Mouse (Mus musculus) limb, embryonic 14.5 days (tissue): ENCODE results near the gene Atp2c2. TPM values are rescaled to one million over a fixed set of nuclear protein-coding genes. Genes with fewer than 3 reads are reported as not detected.

Source experiments
- ATAC-seq: fragments of 200-750 bp; cut with Nextera tagmentation; 2 replicates; pipeline ENCODE4 v1.8.0; 2017; ENCODE audit warnings: low read depth, moderate number of reproducible peaks, moderate TSS enrichment; ENCODE audit not compliant: low FRiP score
- DNase-seq: peaks from one replicate; pipeline ENCODE4 v3.0.0-alpha.2; 2015; ENCODE audit warnings: low spot score
- H3K27ac ChIP-seq: fragments of 300-500 bp; sonication (generic); replicated peaks from 2 replicates; pipeline ENCODE4 v1.5.1; 2014; ENCODE audit warnings: low read depth, mild to moderate bottlenecking, low read length, moderate library complexity, mixed read lengths
- H3K27me3 ChIP-seq: fragments of 300-500 bp; sonication (generic); 2 replicates; pipeline ENCODE4 v1.6.1; 2014; ENCODE audit warnings: low read length, mixed read lengths; ENCODE audit not compliant: control insufficient read depth, insufficient read depth
- H3K36me3 ChIP-seq: fragments of 300-500 bp; sonication (generic); 2 replicates; pipeline ENCODE4 v1.6.1; 2014; ENCODE audit warnings: mild to moderate bottlenecking, low read length, moderate library complexity, mixed read lengths; ENCODE audit not compliant: control insufficient read depth, insufficient read depth
- H3K4me1 ChIP-seq: fragments of 300-500 bp; sonication (generic); 2 replicates; pipeline ENCODE4 v1.6.1; 2014; ENCODE audit warnings: antibody characterized with exemption, low read length, mixed read lengths; ENCODE audit not compliant: control insufficient read depth, insufficient read depth
- H3K4me2 ChIP-seq: fragments of 300-500 bp; sonication (generic); replicated peaks from 2 replicates; pipeline ENCODE4 v1.6.1; 2014; ENCODE audit warnings: low read depth, mild to moderate bottlenecking, low read length, moderate library complexity; ENCODE audit not compliant: severe bottlenecking
- H3K4me3 ChIP-seq: fragments of 300-500 bp; sonication (generic); replicated peaks from 2 replicates; pipeline ENCODE4 v1.5.1; 2014; ENCODE audit warnings: low read length
- H3K9ac ChIP-seq: fragments of 300-500 bp; sonication (generic); 2 replicates; pipeline ENCODE4 v1.6.1; 2014; ENCODE audit warnings: mild to moderate bottlenecking, low read depth, low read length, moderate library complexity; ENCODE audit not compliant: severe bottlenecking
- H3K9me3 ChIP-seq: fragments of 300-500 bp; sonication (generic); 2 replicates; pipeline ENCODE4 v1.6.1; 2016; ENCODE audit warnings: low read length; ENCODE audit not compliant: control insufficient read depth
- POLR2A ChIP-seq: fragments of 200-500 bp; IDR thresholded peaks from 2 replicates; pipeline ENCODE4 v1.8.0; 2012; ENCODE audit warnings: inconsistent platforms, mild to moderate bottlenecking, moderate library complexity, borderline replicate concordance; ENCODE audit not compliant: insufficient read depth, insufficient read length; ENCODE audit errors: extremely low read depth
- WGBS: fragments of 180-500 bp; shearing (Covaris S2); extraction: QIAGEN DNeasy Blood & Tissue Kit; methylation state at CpG from one replicate; pipeline ENCODE4 v1.1.7; 2014; 5-methylcytosine and 5-hydroxymethylcytosine counted together
- polyA plus RNA-seq, 2 experiments: library from polyadenylated mRNA; depleted of rRNA in 1 of 2; stranded (reverse) in 1 of 2; unstranded in 1 of 2; fragments of >200 nt; fragmentation: Nextera tagmentation in 1 of 2; extraction: Ambion mirVana in 1 of 2; gene quantifications; 2 replicates each; pipeline versions ENCODE4 v1.2.1 to v1.2.3; 2012 to 2014

Atp2c2 gene
- polyA plus RNA-seq, 2 experiments: 2.6 to 3.1 TPM

DNA sequence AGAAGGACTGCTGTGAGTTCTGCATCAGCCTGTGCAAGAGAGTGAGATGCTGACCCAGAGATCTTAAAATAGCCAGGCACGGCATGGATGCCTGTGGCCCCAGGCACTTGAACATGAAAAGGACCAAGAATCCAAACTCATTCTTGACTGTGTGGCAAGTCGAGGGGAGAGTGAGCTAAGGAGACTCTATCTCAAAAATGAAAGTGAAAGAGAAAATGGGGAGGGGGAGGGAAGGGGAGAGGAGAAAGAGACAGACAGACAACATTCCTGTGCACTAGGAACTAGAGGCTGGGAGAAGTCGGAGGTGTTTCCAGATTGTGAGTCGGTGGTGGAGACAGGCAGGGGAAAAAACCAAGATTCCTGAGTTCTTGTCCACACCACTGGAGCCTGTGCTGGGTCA is 23.9 kb downstream of the Atp2c2 start:
- TF ChIP-seq POLR2A: no peak
- 63% methylated on average over 4 of the region's 4 CpGs for WGBS
- Histone ChIP-seq H3K27me3 (no peaks in the 10 kb centered on the region), H3K36me3 (no peaks in the 10 kb centered on the region), H3K4me2 (no peak overlapping the region), H3K27ac (no peak overlapping the region), H3K4me3 (no peak overlapping the region), H3K9me3 (no peaks in the 10 kb centered on the region), H3K4me1 (no peaks in the 10 kb centered on the region), H3K9ac (no peak overlapping the region)
- no peak for ATAC-seq
- DNase-seq: no peak

DNA sequence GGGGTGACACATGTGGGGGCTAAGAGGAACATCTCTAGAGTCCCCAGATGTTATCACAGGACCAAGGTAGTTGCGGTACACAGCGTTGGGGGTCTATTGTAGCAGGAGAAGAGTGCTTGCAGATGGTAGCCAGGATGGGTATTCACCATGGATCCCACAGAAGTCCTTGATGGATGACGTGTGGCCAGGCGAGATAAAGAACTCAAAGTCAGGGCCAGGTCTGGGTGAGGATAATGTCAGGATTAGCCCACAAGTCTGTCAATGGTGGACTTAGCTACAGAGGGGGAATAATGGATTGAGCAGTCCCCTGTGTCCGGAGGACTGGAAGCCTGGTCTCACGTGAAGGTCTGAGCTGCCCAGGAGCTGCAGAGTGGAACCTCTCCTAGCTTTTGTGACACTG is 24.8 kb downstream of the Atp2c2 start:
- TF ChIP-seq POLR2A: no peak
- WGBS: 83% methylated on average over 6 of the region's 6 CpGs
- H3K27ac ChIP-seq: no peak overlapping the region
- no peak overlapping the region for H3K9ac ChIP-seq
- H3K4me1 ChIP-seq: no peaks in the 10 kb centered on the region
- H3K4me2 ChIP-seq: no peak overlapping the region
- no peaks in the 10 kb centered on the region for H3K36me3 ChIP-seq
- no peaks in the 10 kb centered on the region for H3K27me3 ChIP-seq
- H3K4me3 ChIP-seq: no peak overlapping the region
- no peak for DNase-seq
- no peaks in the 10 kb centered on the region for H3K9me3 ChIP-seq
- no peak for ATAC-seq

- Histone ChIP-seq H3K36me3 (no peaks in the 10 kb centered on the region), H3K4me2 (no peak overlapping the region), H3K4me1 (no peaks in the 10 kb centered on the region), H3K27me3 (no peaks in the 10 kb centered on the region), H3K9ac (no peak overlapping the region), H3K27ac (no peak overlapping the region), H3K9me3 (no peaks in the 10 kb centered on the region), H3K4me3 (no peak overlapping the region)
- WGBS: 90% methylated on average over 8 of the region's 8 CpGs
- no peak for TF ChIP-seq POLR2A
- no peak for ATAC-seq
- DNase-seq: no peak
Measured at GRCm38 (mm10) chr8:119727093-119727492, 27.3 kb downstream of the Atp2c2 start.

DNA sequence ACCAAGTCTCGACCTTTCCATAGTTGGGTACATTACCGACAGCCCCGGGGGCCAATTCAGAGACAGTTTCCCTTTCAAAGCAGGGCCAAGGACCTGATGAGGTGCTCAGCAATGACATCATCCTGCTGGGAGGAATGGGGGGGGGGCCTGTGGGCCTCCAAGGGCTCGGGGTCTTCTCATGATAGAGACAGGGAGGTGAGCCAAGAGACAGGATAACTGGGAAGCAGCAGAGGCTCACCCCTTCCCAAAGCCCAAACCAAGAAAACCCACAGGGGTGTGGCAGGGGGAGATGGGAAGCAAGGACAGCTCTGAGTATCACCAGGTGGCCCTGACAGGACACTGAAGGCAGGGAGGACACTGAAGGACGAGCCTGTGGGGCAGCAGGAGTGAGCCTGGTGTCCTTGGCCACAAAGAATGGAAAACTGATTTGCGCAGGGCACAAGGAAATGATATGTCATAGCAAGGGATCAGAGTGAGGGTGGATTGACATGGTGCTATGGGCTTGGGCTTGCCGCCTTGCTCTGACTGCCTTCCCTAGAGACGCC is 28.6 kb downstream of the Atp2c2 start:
- 93% methylated on average over 8 of the region's 8 CpGs for WGBS
- H3K4me3 ChIP-seq: no peak overlapping the region
- no peaks in the 10 kb centered on the region for H3K9me3 ChIP-seq
- no peak overlapping the region for H3K27ac ChIP-seq
- H3K27me3 ChIP-seq: no peaks in the 10 kb centered on the region
- no peak for ATAC-seq
- no peaks in the 10 kb centered on the region for H3K36me3 ChIP-seq
- DNase-seq: no peak
- no peaks in the 10 kb centered on the region for H3K4me1 ChIP-seq
- TF ChIP-seq POLR2A: no peak
- no peak overlapping the region for H3K4me2 ChIP-seq
- H3K9ac ChIP-seq: no peak overlapping the region

GRCm38 (mm10) chr8:119732072-119732471 is 32.3 kb downstream of the Atp2c2 start:
- no peaks in the 10 kb centered on the region for H3K36me3 ChIP-seq
- H3K27me3 ChIP-seq: no peaks in the 10 kb centered on the region
- 84% methylated on average over 13 of the region's 13 CpGs for WGBS

DNA sequence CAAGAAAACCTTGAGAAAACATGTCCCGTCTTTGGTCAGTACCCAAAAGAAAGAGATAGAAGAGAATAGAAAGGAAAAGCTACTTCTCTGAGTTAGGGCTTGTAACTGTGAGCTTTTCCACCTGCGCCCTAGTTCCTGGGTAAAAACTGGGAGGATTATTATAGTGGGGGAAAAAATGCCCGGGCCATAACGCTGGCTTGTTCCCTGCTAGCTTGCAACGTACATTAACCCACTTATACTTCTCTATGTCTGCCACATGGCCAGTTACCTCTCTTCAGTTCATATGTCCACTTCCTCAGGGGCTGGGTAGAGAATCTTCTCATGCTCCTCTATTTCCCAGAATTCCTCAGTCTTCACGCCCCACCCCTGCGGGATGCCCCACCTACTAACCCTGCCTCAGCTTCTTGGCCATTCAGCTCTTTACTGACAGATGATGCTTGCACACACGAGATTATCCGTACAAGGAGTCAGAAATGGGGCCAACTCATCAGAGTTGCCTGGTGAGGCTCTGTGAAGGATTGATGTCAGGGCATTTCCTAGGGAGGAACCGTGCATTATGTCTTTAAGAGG is 36.6 kb downstream of the Atp2c2 start:
- Histone ChIP-seq H3K36me3 (no peaks in the 10 kb centered on the region), H3K27me3 (no peaks in the 10 kb centered on the region), H3K4me3 (no peak overlapping the region), H3K4me2 (no peak overlapping the region), H3K9ac (no peak overlapping the region), H3K4me1 (0 out of 2 replicates have a peak, but pooled peaks cover 2% of the 10 kb centered on the region), H3K27ac (no peak overlapping the region), H3K9me3 (no peaks in the 10 kb centered on the region)
- ATAC-seq (no peak), DNase-seq (no peak)
- TF ChIP-seq POLR2A: no peak
- 90% methylated on average over 10 of the region's 10 CpGs for whole genome bisulfite sequencing

More at GRCm38 (mm10) chr8:119732072-119732471, 32.3 kb downstream of the Atp2c2 start:
- Histone ChIP-seq H3K9ac (no peak overlapping the region), H3K4me2 (no peak overlapping the region), H3K4me3 (no peak overlapping the region), H3K4me1 (no peaks in the 10 kb centered on the region), H3K9me3 (no peaks in the 10 kb centered on the region), H3K27ac (no peak overlapping the region)
- ATAC-seq (no peak), DNase-seq (no peak)
- TF ChIP-seq POLR2A: no peak
